Mouse (Mus musculus) thymus, adult 2 months (tissue): ENCODE data around the gene Sema6c.

ENCODE experiments used
- CTCF ChIP-seq: fragments of 200-500 bp; IDR thresholded peaks from 2 replicates; pipeline ENCODE4 v1.5.1; 2012; ENCODE audit warnings: mild to moderate bottlenecking, control low read depth, low read length, moderate library complexity, borderline replicate concordance; ENCODE audit not compliant: control insufficient read depth, poor library complexity, insufficient read depth; ENCODE audit errors: extremely low read depth
- POLR2A ChIP-seq: fragments of 200-500 bp; IDR thresholded peaks from 2 replicates; pipeline ENCODE4 v1.6.1; 2012; ENCODE audit warnings: mild to moderate bottlenecking, low read length, control low read depth, moderate library complexity; ENCODE audit not compliant: control insufficient read depth, poor library complexity, insufficient read depth; ENCODE audit errors: extremely low read depth

GRCm38 (mm10) chr3:95200562-95200961 is 40.3 kb downstream of the Sema6c start:
- TF ChIP-seq CTCF (no peak), POLR2A (no peak)
